Mouse (Mus musculus) CD8-positive naive resting alpha-beta T cell, adult 2 months (primary cell): ENCODE results near the gene Tmem135.
A peak's percentile ranks its signal among the peaks of the same experiment; 100 is the strongest.

Source experiments
- DNase-seq, 2 experiments: peaks; one replicate each; pipeline ENCODE4 v3.0.0; 2022; ENCODE audit warnings: low read depth in 2 of 2, low spot score in 2 of 2

Gene Tmem135

GRCm38 (mm10) chr7:89201954-89202353 lies 202.1 kb downstream of the Tmem135 start:
- DNase-seq: no peak

DNA sequence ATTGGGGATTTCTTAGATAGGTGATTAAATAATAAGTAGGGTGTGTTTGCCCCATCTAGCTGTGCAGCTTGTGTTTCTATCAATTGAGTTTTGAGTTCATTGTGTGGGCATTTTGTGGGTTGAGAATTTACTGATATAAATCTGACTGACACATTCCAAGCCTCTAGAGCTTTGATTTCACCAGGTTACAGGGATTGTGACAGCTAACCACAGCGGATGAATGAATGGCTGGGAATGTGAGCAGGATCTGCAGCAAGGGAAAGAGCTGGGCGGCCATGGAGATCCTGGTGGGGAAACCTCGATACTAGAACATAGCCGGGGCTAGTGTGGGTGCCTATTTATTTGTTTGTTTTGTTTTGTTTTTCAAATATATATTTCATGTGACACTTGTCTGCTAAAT lies 205.5 kb downstream of the Tmem135 start:
- no peak for DNase-seq

- DNase-seq: no peak
Measured at GRCm38 (mm10) chr7:89193459-89193858, 210.6 kb downstream of the Tmem135 start.

GRCm38 (mm10) chr7:89183928-89184327 lies 220.1 kb downstream of the Tmem135 start:
- DNase-seq: no peak

DNA sequence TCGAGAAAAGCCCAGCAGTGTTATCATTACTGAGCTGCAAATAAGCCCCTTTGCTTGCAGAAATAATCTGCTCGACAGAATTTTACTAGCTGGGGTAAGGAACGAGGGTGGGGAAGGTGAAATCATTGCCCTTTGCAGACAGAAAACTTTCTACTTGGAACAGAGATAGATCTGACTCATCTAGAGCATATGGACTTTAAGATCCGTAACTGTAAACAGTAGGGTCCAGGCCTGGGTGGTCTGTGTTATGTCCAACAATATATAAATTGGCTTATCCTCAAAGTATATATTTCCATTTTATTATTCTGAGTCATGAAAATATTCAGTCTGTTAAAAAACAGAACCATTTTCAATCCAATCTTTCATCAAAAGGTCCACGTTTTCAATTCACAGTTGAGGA lies 221.1 kb downstream of the Tmem135 start:
- no peak for DNase-seq

DNA sequence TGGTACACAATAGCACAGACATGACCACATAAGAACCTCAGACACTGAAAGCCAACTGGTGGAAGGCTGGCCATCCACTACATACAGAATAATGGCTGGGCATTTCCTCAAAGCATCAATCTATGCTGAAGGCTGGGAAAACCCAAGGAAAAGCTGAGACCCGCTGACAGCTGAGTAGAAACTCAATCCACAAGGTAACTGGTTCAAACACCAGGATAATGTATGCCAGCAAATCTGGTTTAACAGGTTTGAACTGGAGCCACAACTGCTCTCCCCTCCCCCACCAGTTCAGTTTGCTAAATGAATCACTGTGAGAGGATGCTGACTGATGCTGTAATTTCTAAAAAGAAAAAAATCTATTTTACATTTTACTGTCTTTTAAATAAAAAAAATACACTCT lies 222.7 kb downstream of the Tmem135 start:
- DNase-seq: no peak

DNA sequence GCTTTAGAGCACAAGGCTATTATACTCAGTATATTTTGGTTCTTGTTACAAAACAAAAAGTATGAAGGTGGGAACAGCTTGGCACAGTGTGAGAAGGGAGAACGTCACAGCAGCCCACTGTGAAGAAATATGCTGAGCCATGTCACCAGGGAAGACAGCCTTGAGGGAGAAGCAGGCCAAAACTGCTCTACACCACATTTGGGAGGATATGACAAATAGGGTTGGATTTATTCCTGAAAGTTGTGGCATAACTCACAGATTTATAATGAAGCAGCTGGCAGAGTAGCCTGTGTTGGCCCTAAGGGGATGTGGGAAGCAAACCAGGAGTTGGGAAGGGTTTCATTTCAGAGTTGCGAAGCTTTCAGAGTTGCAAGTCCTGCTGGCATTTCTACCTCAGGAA lies 225.4 kb downstream of the Tmem135 start:
- no peak for DNase-seq

- no peak for DNase-seq
Measured at GRCm38 (mm10) chr7:89177926-89178325, 226.1 kb downstream of the Tmem135 start.

- no peak for DNase-seq
Measured at GRCm38 (mm10) chr7:89174430-89174829, 229.6 kb downstream of the Tmem135 start.

DNA sequence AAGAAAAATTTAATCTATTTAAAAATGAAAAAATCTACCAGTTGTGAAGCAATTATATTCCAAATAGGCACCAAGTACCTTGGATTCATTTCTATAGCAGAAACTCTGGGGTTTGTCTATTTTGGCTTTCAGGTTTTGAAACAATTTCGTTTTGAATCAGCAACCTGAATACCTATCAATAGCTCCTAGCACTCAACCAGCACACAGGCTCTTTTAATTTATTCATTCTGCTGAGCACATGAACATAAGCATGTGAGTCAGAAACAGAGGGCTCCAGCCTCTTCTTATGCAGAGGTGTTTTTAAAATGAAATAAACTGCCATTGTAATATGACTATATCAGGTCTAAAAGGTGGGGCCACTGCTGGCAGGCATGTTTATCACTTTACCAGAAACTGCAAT lies 231.0 kb downstream of the Tmem135 start:
- DNase-seq: no peak

DNA sequence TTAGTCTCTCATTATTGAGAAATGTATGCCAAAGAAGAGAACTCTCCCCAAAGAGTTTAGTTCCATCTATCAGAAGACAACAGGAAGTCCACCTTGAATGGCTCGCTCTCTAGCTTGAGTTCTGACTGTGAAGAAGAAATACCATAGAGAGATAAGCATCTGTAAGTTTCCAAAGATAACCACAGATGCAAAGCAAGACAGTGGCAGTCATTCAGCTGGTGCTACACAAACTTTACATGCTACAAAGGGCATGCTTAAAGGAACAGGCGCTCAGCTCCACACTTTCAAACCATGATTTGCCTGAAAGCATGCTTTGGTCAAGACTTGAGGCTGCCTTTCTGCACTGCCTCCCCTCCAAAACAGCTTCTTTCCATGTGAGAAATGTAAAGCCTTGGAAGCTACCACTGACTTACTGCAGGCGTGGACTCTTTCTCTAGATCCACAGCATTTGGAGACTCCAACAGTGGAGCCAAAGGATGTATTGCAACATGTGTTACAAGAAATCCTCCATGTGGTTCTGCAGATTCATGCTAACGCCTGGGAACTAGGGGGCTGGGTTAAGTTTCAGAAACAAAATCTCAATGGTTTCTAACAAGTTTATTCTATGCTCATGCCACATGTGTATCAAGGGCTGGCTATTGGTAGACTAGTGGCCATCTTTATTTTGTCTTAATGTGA lies 232.1 kb downstream of the Tmem135 start:
- DNase-seq: no peak

DNA sequence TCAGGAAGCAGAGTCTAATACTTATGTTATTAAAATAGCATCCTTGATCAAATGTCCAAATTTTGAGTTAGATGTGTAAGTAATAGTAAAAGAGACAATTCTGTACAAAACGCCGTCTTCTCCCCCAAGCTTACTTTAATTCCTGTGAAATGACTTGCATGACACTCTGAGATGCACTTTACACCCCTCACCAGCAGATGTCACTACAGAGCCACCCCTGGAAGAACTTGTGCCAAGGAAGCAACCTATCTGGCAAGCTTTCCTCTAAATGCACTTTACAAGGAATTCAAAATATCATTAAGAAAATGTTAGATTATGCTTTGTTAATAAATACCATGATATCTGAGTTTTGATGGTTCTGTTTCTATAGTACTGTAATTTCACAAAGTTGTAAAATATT lies 235.4 kb downstream of the Tmem135 start:
- DNase-seq: peak; percentile 54 to 68

DNA sequence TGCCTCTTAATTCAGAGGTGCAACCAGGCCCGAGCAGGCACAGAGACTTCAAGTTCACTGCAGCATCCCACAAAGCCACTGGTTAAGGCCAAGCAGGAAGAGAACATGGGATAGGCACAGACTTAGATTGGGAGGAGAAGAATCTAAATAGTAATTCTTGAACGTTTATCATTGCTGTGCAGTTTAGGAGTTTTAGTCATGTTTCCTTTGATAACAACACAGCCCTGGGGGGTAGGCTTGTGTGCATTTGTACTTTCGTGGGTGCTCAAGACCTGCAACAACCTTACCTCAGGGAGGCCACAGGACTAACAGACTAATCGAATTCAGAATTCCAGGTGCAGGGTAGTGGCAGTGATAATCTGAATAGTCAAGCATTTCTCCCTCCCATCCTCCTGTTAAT lies 238.5 kb downstream of the Tmem135 start:
- no peak for DNase-seq

GRCm38 (mm10) chr7:89161610-89162378 lies 242.2 kb downstream of the Tmem135 start:
- no peak for DNase-seq

DNA sequence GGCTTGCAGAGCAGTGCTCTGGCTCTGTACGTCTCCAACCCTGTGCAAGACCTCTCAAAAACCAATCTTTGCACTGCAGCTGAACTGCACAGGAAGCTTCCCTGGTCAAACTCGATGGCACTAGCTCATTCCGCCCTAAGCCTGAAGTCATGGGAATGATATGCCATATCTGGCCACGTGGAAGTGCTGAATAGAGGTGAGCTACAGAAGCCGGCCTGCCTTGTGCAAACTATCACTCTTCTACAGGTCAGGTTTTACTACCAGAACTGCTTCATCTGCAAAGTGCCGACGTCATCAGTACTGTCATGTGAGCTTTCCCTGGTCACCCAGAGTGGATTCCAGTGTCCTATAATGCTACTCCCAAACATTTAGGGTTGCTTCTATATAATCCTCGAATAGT lies 246.7 kb downstream of the Tmem135 start:
- DNase-seq: no peak

- no peak for DNase-seq
Measured at GRCm38 (mm10) chr7:89156629-89157028, 247.4 kb downstream of the Tmem135 start.

DNA sequence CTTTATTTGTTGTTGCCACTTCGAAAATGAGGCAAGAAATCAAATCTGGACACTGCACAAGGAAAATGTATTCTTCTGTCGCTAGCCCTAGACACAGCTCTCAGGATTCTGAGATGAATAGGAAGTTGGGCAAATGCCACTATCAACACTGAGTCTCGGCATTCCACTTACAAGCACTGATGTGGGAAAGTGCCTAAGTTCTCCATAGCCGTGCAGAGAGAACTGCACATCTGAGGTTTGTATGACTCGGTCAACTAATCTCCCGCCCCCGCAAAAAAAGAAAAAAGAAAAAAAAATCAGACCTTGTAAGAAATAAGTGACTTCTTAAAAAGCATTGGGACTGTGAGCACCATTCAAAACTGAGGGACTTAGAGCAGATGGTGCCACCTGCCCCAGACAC lies 248.3 kb downstream of the Tmem135 start:
- no peak for DNase-seq

- no peak for DNase-seq
Measured at GRCm38 (mm10) chr7:89155223-89155622, 248.8 kb downstream of the Tmem135 start.

GRCm38 (mm10) chr7:89151345-89151744 lies 252.7 kb downstream of the Tmem135 start:
- DNase-seq: no peak

DNA sequence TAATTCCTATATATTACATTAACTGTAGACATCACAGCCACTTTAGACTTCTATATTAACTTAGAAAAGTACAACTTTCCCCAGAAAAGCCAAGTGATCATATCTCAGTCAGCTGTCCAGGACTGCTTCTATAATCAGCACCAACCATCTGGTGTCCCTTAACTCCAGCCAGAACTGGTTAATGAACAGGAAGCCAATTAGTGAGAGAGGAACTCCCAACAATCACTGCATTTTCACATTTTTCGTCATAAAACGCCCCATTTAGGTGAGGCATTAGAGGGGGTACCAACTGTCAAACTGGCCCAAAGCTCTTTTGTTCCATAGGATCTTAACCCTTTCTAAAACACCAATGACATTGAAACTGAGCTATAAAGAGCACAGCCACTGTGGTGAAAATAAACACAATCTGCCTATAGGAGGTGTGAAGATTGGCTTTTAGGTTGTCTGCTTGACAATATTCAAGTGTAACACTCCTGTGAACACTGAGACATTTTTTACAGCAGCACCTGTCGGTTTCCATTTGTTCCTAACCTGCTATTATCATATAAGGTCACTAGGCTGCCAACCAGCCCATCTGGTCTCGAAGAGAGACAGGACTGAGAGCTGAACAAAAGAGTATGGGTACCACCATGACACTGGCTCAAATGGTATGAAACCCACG lies 263.3 kb downstream of the Tmem135 start:
- no peak for DNase-seq

DNA sequence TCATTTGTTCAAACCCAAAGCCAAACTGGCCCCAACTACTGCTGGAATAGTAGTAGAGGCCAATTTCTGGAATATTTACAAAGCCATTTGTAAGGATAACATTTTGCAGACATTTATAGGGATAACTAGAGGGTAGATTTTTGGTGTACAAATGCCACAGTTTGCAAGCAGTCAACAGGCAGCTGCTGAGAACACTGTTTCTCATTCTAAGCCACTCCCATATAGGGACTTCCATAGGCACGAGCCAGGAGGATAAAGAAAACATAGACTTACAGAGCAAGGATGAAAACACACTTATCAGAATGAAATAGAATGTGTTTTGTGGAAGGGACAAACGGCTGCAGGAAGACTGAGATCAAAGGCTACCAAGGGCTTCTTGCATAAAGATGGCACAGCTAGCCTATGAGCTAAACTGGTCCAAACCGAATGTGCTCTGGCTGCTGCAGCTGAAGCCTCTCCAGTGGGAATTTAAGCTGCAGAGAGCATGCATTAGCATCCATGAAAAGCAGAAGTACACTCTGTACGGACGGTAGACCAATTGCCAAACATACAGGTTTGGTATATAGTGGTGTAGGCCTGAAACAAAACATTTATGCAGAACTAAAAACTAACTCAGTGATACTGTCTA lies 269.0 kb downstream of the Tmem135 start:
- DNase-seq: no peak
